Mouse (Mus musculus): ENCODE measurements around the gene Cort. TPM values are rescaled to one million over a fixed set of nuclear protein-coding genes. Genes with fewer than 3 reads are reported as not detected.

Cort gene
- polyA plus RNA-seq, 1 experiment from 2014 or later = not detected

Other genes starting within 250 kb of the Cort start
- 44.1 and 44.6 TPM in 2 replicates for gene Pex14, start 26.9 kb downstream of the Cort start, polyA plus RNA-seq (2015; fragmentation: Nextera tagmentation; extraction: Ambion mirVana)
- 29.3 and 33.8 TPM in 2 replicates for gene Dffa, start 22.6 kb downstream of the Cort start, polyA plus RNA-seq (2015; fragmentation: Nextera tagmentation; extraction: Ambion mirVana)
- gene Cenps, start 10.9 kb upstream of the Cort start, polyA plus RNA-seq (2015; fragmentation: Nextera tagmentation; extraction: Ambion mirVana) = 20.9 and 22.8 TPM in 2 replicates
- 78.2 and 84.0 TPM in 2 replicates for gene Pgd, start 40.0 kb upstream of the Cort start, polyA plus RNA-seq (2015; fragmentation: Nextera tagmentation; extraction: Ambion mirVana)
- gene Kif1b, start 180.9 kb upstream of the Cort start, polyA plus RNA-seq (2015; fragmentation: Nextera tagmentation; extraction: Ambion mirVana) = 39.8 and 47.5 TPM in 2 replicates

All from heart, embryonic 16.5 days (tissue).